Mouse (Mus musculus) ES-E14 (cell line): ENCODE results near the gene Ffar3. TPM values are rescaled to one million over a fixed set of nuclear protein-coding genes. Genes with fewer than 3 reads are reported as not detected.

Experiments
- DNase-seq: peaks from one replicate; pipeline ENCODE4 v3.0.0-alpha.2; 2013; ENCODE audit warnings: low read depth, low spot score
- H3K27ac ChIP-seq: 2 replicates; pipeline ENCODE4 v1.5.1; 2012; ENCODE audit warnings: low read depth, mild to moderate bottlenecking, low read length, moderate library complexity, mixed read lengths; ENCODE audit not compliant: poor library complexity, insufficient read depth, severe bottlenecking
- H3K36me3 ChIP-seq: 2 replicates; pipeline ENCODE4 v1.6.1; 2012; ENCODE audit warnings: mild to moderate bottlenecking, low read length, moderate library complexity, mixed read lengths; ENCODE audit not compliant: control insufficient read depth, poor library complexity, insufficient read depth, severe bottlenecking
- H3K4me1 ChIP-seq, 2 experiments: fragments of 150-350 bp in 1 of 2; sonication (generic) in 1 of 2; 2 replicates each; pipeline ENCODE4 v1.6.1; 2012; ENCODE audit warnings: low read length in 2 of 2, mild to moderate bottlenecking in 1 of 2, mixed read lengths in 1 of 2; ENCODE audit not compliant: control insufficient read depth in 2 of 2, insufficient read depth in 2 of 2, poor library complexity in 1 of 2
- H3K4me3 ChIP-seq, 2 experiments: fragments of 150-350 bp in 1 of 2; sonication (generic) in 1 of 2; 2 replicates each; pipeline ENCODE4 v1.5.1; 2012; ENCODE audit warnings: low read length in 2 of 2, low read depth in 1 of 2, mild to moderate bottlenecking in 1 of 2, mixed read lengths in 1 of 2; ENCODE audit not compliant: insufficient read depth in 1 of 2, poor library complexity in 1 of 2, severe bottlenecking in 1 of 2
- H3K9ac ChIP-seq: 2 replicates; pipeline ENCODE4 v1.6.1; 2012; ENCODE audit warnings: low read depth, mild to moderate bottlenecking, low read length, mixed read lengths; ENCODE audit not compliant: poor library complexity, insufficient read depth, severe bottlenecking
- H3K9me3 ChIP-seq: fragments of 150-350 bp; sonication (generic); 2 replicates; pipeline ENCODE4 v1.6.1; 2012; ENCODE audit warnings: low read depth, mild to moderate bottlenecking, low read length; ENCODE audit not compliant: control insufficient read depth, insufficient read depth
- CHD2 ChIP-seq: IDR thresholded peaks from 2 replicates; pipeline ENCODE4 v1.6.1; 2014; ENCODE audit warnings: mild to moderate bottlenecking, low read depth, low read length, inconsistent platforms
- HCFC1 ChIP-seq: IDR thresholded peaks from 2 replicates; pipeline ENCODE4 v1.6.1; 2012; ENCODE audit warnings: low read length, inconsistent platforms, borderline replicate concordance; ENCODE audit not compliant: insufficient read depth
- MAFK ChIP-seq: IDR thresholded peaks from 2 replicates; pipeline ENCODE4 v1.6.1; 2014; ENCODE audit warnings: mild to moderate bottlenecking, low read depth, low read length, inconsistent platforms; ENCODE audit not compliant: insufficient read depth
- ZC3H11A ChIP-seq: IDR thresholded peaks from 2 replicates; pipeline ENCODE4 v1.6.1; 2012; ENCODE audit warnings: low read depth, mild to moderate bottlenecking, inconsistent platforms, low read length, borderline replicate concordance
- ZNF384 ChIP-seq: IDR thresholded peaks from 2 replicates; pipeline ENCODE4 v1.6.1; 2012; ENCODE audit warnings: low read depth, low read length, inconsistent platforms
- in situ Hi-C, 2 experiments: fragments of 600-800 bp; cut with MboI; formaldehyde crosslinking; loops; one replicate each; pipeline ENCODE4 v1.15.1; 2025; ENCODE audit warnings: low sequenced_read_pairs in 2 of 2, inconsistent platforms in 1 of 2; ENCODE audit not compliant: unreplicated experiment in 2 of 2
- total RNA-seq: library from RNA; depleted of rRNA; stranded (reverse); fragments of 300-350 nt; gene quantifications from 2 replicates; pipeline ENCODE4 v1.2.3, GENCODE M21; 2012

The Ffar3 gene
- total RNA-seq, 1 experiment: 1.0 TPM

- Histone ChIP-seq H3K9ac (no peak overlapping the region), H3K27ac (no peak overlapping the region), H3K4me1 (peaks cover 0 to 2% of the 10 kb centered on the region in 2 experiments; a peak in 1 of 4 replicates), H3K4me3 (no peak overlapping the region), H3K36me3 (no peaks in the 10 kb centered on the region), H3K9me3 (no peaks in the 10 kb centered on the region)
- no peak for TF ChIP-seq MAFK
- TF ChIP-seq ZNF384: no peak
- no peak for DNase-seq
- in situ Hi-C loops: no loop called here
Observed at GRCm38 (mm10) chr7:30881367-30881766, 25.4 kb upstream of the Ffar3 start.

- Histone ChIP-seq H3K9ac (no peak within 1 kb of the TSS), H3K27ac (no peak within 1 kb of the TSS), H3K9me3 (no peaks in the 10 kb centered on the region), H3K4me3 (no peak within 1 kb of the TSS), H3K36me3 (no peaks in the 10 kb centered on the region), H3K4me1 (peaks cover 0 to 2% of the 10 kb centered on the region in 2 experiments; a peak in 1 of 4 replicates)
- TF ChIP-seq HCFC1: no peak
- no peak for TF ChIP-seq ZNF384
- TF ChIP-seq CHD2: no peak
- TF ChIP-seq MAFK: no peak
- TF ChIP-seq ZC3H11A: no peak
- no peak for DNase-seq
- in situ Hi-C loops: no loop called here
Observed at GRCm38 (mm10) chr7:30880176-30880575, 24.2 kb upstream of the Ffar3 start, which contains the start of gene Cd22. Cd22 (minus strand) TSS chr7:30880342.

- H3K4me3 ChIP-seq: no peak overlapping the region
- H3K9ac ChIP-seq: no peak overlapping the region
- no peak for TF ChIP-seq CHD2
- TF ChIP-seq ZNF384: no peak
- no peak for TF ChIP-seq ZC3H11A
- TF ChIP-seq MAFK: no peak
- no peak for TF ChIP-seq HCFC1
- H3K4me1 ChIP-seq: 0 out of 4 replicates have a peak, but pooled peaks cover 0 to 2% of the 10 kb centered on the region in 2 experiments
- H3K36me3 ChIP-seq: no peaks in the 10 kb centered on the region
- no peak overlapping the region for H3K27ac ChIP-seq
- DNase-seq: no peak
- no peaks in the 10 kb centered on the region for H3K9me3 ChIP-seq
- in situ Hi-C loops: no loop called here
Observed at GRCm38 (mm10) chr7:30878950-30879349, 23.0 kb upstream of the Ffar3 start.

- Histone ChIP-seq H3K9ac (no peak overlapping the region), H3K27ac (no peak overlapping the region), H3K4me3 (peak overlapping the region in 1 of 2 experiments; percentile 24; a peak in 1 of 4 replicates), H3K9me3 (no peaks in the 10 kb centered on the region), H3K36me3 (no peaks in the 10 kb centered on the region), H3K4me1 (0 out of 4 replicates have a peak, but pooled peaks cover 0 to 2% of the 10 kb centered on the region in 2 experiments)
- no peak for TF ChIP-seq HCFC1
- TF ChIP-seq CHD2: no peak
- no peak for TF ChIP-seq MAFK
- DNase-seq: peak; percentile 73
- in situ Hi-C loops: no loop called here
Observed at GRCm38 (mm10) chr7:30873083-30873482, 17.1 kb upstream of the Ffar3 start.

DNA sequence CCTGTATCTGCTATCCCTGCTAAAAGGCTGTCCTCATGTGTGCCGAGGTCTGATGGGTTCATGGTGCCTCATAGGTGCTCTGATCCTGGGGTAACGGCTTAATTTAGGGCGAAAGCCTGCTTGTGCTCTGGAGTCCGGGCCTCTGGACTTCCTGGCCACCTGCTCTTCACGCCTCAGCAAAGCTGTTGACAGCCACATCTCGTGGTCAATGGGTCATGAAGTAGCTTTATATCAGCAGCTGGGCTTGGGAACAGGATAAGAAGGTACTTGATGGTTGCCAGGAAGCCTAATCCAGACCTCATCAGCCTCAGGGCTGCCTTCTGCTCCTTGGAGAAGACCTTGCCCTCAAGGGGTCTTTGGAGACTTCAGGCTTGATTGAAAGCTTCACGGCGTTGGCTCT lies 7.4 kb upstream of the Ffar3 start:
- in situ Hi-C loops: no loop called here
- H3K4me1 ChIP-seq: peaks cover 0 to 12% of the 10 kb centered on the region in 2 experiments; a peak in 1 of 4 replicates
- H3K4me3 ChIP-seq: no peak overlapping the region
- TF ChIP-seq ZC3H11A (no peak), MAFK (no peak), HCFC1 (no peak), CHD2 (no peak), ZNF384 (no peak)
- H3K9me3 ChIP-seq: no peaks in the 10 kb centered on the region
- DNase-seq: no peak
- no peak overlapping the region for H3K27ac ChIP-seq
- H3K36me3 ChIP-seq: no peaks in the 10 kb centered on the region
- no peak overlapping the region for H3K9ac ChIP-seq
